Mouse (Mus musculus) ES-E14 (cell line): ENCODE results near the gene Sys1.

ENCODE experiments used
- HCFC1 ChIP-seq: IDR thresholded peaks from 2 replicates; pipeline ENCODE4 v1.6.1; 2012; ENCODE audit warnings: low read length, inconsistent platforms, borderline replicate concordance; ENCODE audit not compliant: insufficient read depth
- MAFK ChIP-seq: IDR thresholded peaks from 2 replicates; pipeline ENCODE4 v1.6.1; 2014; ENCODE audit warnings: mild to moderate bottlenecking, low read depth, low read length, inconsistent platforms; ENCODE audit not compliant: insufficient read depth
- ZNF384 ChIP-seq: IDR thresholded peaks from 2 replicates; pipeline ENCODE4 v1.6.1; 2012; ENCODE audit warnings: low read depth, low read length, inconsistent platforms

GRCm38 (mm10) chr2:164504919-164505318 lies 48.2 kb downstream of the Sys1 start:
- TF ChIP-seq HCFC1 (no peak), MAFK (no peak), ZNF384 (no peak)
